Mouse (Mus musculus) layer of hippocampus, postnatal 25 days (tissue): ENCODE results near the gene Caap1. TPM values are rescaled to one million over a fixed set of nuclear protein-coding genes. Genes with fewer than 3 reads are reported as not detected.
A peak's percentile ranks its signal among the peaks of the same experiment; 100 is the strongest.

Experiments used
- DNase-seq, 2 experiments: peaks; one replicate each; pipeline ENCODE4 v3.0.0; 2022; ENCODE audit warnings: mixed read lengths in 2 of 2, low spot score in 1 of 2; ENCODE audit errors: extremely low spot score in 1 of 2
- total RNA-seq, 2 experiments: library from RNA; stranded (reverse); gene quantifications; 2 replicates each; pipeline ENCODE4 v1.2.3; 2021

Gene Caap1
- total RNA-seq, 2 experiments from 2014 or later, result 10.8 to 11.5 TPM

GRCm38 (mm10) chr4:94517631-94518030 lies 39.0 kb downstream of the Caap1 start:
- DNase-seq, result peak; percentile 17 to 68

GRCm38 (mm10) chr4:94515366-94515765 lies 41.2 kb downstream of the Caap1 start:
- DNase-seq, result no peak

DNA sequence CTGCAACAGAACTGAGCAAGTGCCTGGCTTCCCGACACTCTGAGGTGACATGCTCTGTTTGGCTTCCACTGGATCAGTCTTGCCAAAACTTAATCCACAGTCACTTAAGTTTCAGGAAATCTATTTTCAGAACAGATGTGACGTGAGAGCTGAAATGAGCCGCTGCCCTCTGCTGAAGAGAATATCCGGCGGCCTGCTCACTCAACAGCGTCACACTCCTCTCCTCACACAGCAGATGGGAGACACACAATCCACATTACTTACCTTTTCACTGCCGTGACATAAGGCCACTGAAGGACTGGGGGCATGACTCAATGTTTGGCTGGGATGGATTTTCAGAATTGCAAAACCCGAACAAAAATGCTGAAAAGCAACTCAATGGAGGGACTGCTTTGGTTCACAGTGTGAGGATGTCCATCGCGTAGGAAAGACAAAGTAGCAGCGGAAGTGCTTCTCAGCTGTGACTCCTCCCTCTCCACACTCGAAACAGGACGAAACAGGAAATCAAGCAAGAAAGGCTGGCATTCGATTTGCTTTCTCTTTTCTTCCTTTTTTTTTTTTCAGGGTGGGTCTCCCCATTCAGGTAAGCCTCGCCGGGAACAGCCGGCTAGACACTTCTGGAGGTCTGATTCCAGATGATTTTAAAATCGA lies 79.7 kb downstream of the Caap1 start:
- DNase-seq, result no peak

- no peak for DNase-seq
Observed at GRCm38 (mm10) chr4:94473286-94473685, 83.3 kb downstream of the Caap1 start.

DNA sequence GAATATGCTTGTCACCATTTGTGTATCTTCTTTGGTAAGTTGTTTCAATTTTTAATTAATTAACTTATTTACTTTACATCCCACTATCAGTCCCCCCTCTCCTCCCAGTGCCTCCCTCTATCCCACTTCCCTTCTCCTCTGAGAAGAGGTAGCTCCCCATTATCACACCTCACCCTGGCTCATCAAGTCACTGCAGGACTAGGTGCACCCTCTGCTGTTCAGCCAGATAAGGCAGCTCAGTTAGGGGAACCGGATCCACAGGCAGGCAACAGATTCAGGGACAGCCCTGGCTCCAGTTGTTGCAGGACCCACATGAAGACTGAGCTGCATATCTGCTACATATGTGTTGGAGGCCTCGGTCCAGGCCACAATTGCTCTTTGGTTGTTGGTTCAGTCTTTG lies 97.2 kb downstream of the Caap1 start:
- no peak for DNase-seq

DNA sequence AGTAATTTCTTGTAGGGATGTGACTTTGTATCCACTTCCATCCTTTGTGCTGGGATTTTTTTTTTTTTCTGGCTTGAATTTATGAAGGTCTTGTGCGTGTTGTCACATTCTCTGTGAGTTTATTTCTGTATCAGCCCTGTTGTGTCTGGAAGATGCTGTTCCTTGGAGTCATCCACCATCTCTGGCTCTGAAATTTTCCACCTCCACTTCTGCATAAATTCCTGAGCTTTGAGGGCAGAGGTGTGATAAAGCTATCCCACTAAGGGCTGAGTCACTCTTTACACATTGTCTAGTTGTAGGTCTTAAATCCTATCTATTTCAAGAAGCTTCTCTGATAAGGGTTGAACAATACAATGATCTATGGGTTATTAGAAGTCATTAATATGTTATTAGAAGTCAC lies 101.7 kb downstream of the Caap1 start:
- DNase-seq, result no peak

Other genes with a start within 250 kb of the Caap1 start
- not detected for gene Gm10306, start 250 bp downstream of the Caap1 start, total RNA-seq
- 10 to 100 TPM; 44.6 to 47.8 TPM for gene Plaa, start 46.4 kb upstream of the Caap1 start, total RNA-seq
- 10 to 100 TPM; 26.7 to 27.4 TPM for gene Ift74, start 57.7 kb upstream of the Caap1 start, total RNA-seq
- not detected for gene Lrrc19, start 93.3 kb upstream of the Caap1 start, total RNA-seq
- 10 to 100 TPM in 1 of 2 experiments, 1 to 10 TPM in 1; 6.7 to 11.2 TPM for gene Tek, start 182.5 kb upstream of the Caap1 start, total RNA-seq